Mouse (Mus musculus): ENCODE data around the gene Dcaf6.

- TF ChIP-seq POLR2A (IDR thresholded peaks at IDR 0.05; ENCODE audit: insufficient read length, low read depth) (no peak), USF1 (IDR thresholded peaks at IDR 0.05; ENCODE audit: low read depth) (no peak), TCF12 (IDR thresholded peaks at IDR 0.05; ENCODE audit: insufficient read depth, poor library complexity, severe bottlenecking) (no peak), CEBPB (IDR thresholded peaks at IDR 0.05; ENCODE audit: insufficient read depth, poor library complexity, severe bottlenecking) (no peak), MAX (IDR thresholded peaks at IDR 0.05; ENCODE audit: low read depth) (no peak), SRF (IDR thresholded peaks at IDR 0.05; ENCODE audit: control insufficient read depth, insufficient read length, low read depth) (no peak), MYOD1 (IDR thresholded peaks at IDR 0.05; ENCODE audit: control insufficient read depth in 1 of 3, insufficient read length in 2 of 3, low read depth in 2 of 3) (no peak), POLR2AphosphoS2 (IDR thresholded peaks at IDR 0.05; ENCODE audit: insufficient read length, low read depth) (no peak), E2F4 (IDR thresholded peaks at IDR 0.05; ENCODE audit: insufficient read depth) (no peak)
Measured at GRCm38 (mm10) chr1:165301567-165301966, 158.7 kb downstream of the Dcaf6 start.
